Mouse (Mus musculus) A20 (cell line): Measurements from ENCODE around the gene Ogfr.

Source experiments
- DNase-seq: peaks from one replicate; pipeline ENCODE4 v3.0.0-alpha.2; 2011; ENCODE audit warnings: low read depth, low spot score

The Ogfr gene

GRCm38 (mm10) chr2:180600569-180601021 is 11.6 kb downstream of the Ogfr start:
- no peak for DNase-seq

GRCm38 (mm10) chr2:180604781-180605180 is 15.7 kb downstream of the Ogfr start:
- no peak for DNase-seq

GRCm38 (mm10) chr2:180610283-180610682 is 21.2 kb downstream of the Ogfr start:
- no peak for DNase-seq

- no peak for DNase-seq
These were observed 22.8 kb downstream of the Ogfr start for GRCm38 (mm10) chr2:180611882-180612281.

- DNase-seq = no peak
These were observed 52.8 kb downstream of the Ogfr start for GRCm38 (mm10) chr2:180641576-180642554.

GRCm38 (mm10) chr2:180642555-180643260 is 53.7 kb downstream of the Ogfr start, which contains the start of gene Tcfl5:
Tcfl5 (minus strand) TSS chr2:180642708.
- no peak for DNase-seq

GRCm38 (mm10) chr2:180643626-180644025 is 54.6 kb downstream of the Ogfr start:
- no peak for DNase-seq
